Mouse (Mus musculus): ENCODE data around the gene Deup1.

GRCm38 (mm10) chr9:15594148-15594547, 33.6 kb downstream of the Deup1 start:
- TF ChIP-seq CTCF (IDR thresholded peaks at IDR 0.05; ENCODE audit: control insufficient read depth, insufficient read depth, insufficient read length) (no peak), CEBPB (IDR thresholded peaks at IDR 0.05; ENCODE audit: low read depth) (no peak), MYOG (IDR thresholded peaks at IDR 0.05; ENCODE audit: control insufficient read depth, extremely low read depth, insufficient read length) (no peak), MAX (IDR thresholded peaks at IDR 0.05) (no peak)

All from C2C12 (cell line).